Mouse (Mus musculus) midbrain, embryonic 10.5 days (tissue): ENCODE measurements around the gene Polrmt. TPM values are rescaled to one million over a fixed set of nuclear protein-coding genes. Genes with fewer than 3 reads are reported as not detected.
"Not testable (repeated sequence)": the region's sequence is repeated elsewhere in the genome, so short reads cannot be mapped to it uniquely, and the experiment has no call there.

ENCODE experiments used
- DNase-seq: peaks from one replicate; pipeline ENCODE4 v3.0.0-alpha.2; 2017; ENCODE audit warnings: low spot score
- H3K27ac ChIP-seq: fragments of 300-500 bp; sonication (generic); replicated peaks from 2 replicates; pipeline ENCODE4 v1.5.1; 2016; ENCODE audit warnings: mild to moderate bottlenecking
- H3K27me3 ChIP-seq: fragments of 300-500 bp; sonication (generic); 2 replicates; pipeline ENCODE4 v1.6.1; 2016; ENCODE audit warnings: low read depth, mild to moderate bottlenecking; ENCODE audit not compliant: poor library complexity, severe bottlenecking
- H3K36me3 ChIP-seq: fragments of 300-500 bp; sonication (generic); 2 replicates; pipeline ENCODE4 v1.6.1; 2016; ENCODE audit warnings: mild to moderate bottlenecking, moderate library complexity
- H3K4me1 ChIP-seq: fragments of 300-500 bp; sonication (generic); 2 replicates; pipeline ENCODE4 v1.6.1; 2016
- H3K4me3 ChIP-seq: fragments of 300-500 bp; sonication (generic); 2 replicates; pipeline ENCODE4 v1.5.1; 2016; ENCODE audit warnings: mild to moderate bottlenecking, moderate library complexity
- H3K9me3 ChIP-seq: fragments of 300-500 bp; sonication (generic); replicated peaks from 2 replicates; pipeline ENCODE4 v1.6.1; 2016; ENCODE audit warnings: mild to moderate bottlenecking
- WGBS: fragments of 180-500 bp; shearing (Covaris S2); methylation state at CpG from one replicate; pipeline ENCODE4 v1.1.7; 2016; 5-methylcytosine and 5-hydroxymethylcytosine counted together
- polyA plus RNA-seq: library from polyadenylated mRNA; unstranded; fragments of >200 nt; fragmentation: Nextera tagmentation; extraction: Ambion mirVana; gene quantifications from 2 replicates; pipeline ENCODE4 v1.2.1, GENCODE M21; 2016

The Polrmt gene
- polyA plus RNA-seq, 1 experiment from 2014 or later = 48.6 TPM

DNA sequence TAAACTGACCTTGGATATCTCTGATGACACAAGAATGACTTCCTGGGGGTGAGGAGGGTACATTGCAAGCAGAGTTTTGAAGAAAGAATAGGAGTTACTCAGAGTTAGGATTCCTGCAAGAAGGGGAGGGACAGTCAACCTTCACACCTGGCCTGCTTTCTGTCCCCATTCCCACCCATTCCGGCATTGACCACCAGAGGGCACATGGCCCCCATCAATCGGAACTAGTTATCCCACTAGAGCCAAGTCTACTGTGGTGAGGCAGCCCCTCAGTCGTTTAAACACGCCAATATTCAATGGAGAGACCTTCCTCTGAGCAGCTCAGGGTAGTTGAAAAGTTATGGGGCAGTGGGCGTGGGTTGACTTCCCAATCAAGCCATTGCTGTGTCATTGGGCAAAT, 22.0 kb upstream of the Polrmt start:
- H3K4me3 ChIP-seq = peak overlapping the region; percentile 98; the same call in 1 of the 2 replicates
- H3K27me3 ChIP-seq = 0 out of 2 replicates have a peak, but pooled peaks cover 9% of the 10 kb centered on the region
- 0 out of 2 replicates have a peak, but pooled peaks cover 4% of the 10 kb centered on the region for H3K9me3 ChIP-seq
- H3K27ac ChIP-seq = no peak overlapping the region; the same call in 1 of the 2 replicates
- 0% methylated on average over 5 of the region's 5 CpGs for WGBS
- DNase-seq = peak; percentile 84
- peaks cover 12% of the 10 kb centered on the region for H3K36me3 ChIP-seq
- peaks cover 50% of the 10 kb centered on the region for H3K4me1 ChIP-seq

DNA sequence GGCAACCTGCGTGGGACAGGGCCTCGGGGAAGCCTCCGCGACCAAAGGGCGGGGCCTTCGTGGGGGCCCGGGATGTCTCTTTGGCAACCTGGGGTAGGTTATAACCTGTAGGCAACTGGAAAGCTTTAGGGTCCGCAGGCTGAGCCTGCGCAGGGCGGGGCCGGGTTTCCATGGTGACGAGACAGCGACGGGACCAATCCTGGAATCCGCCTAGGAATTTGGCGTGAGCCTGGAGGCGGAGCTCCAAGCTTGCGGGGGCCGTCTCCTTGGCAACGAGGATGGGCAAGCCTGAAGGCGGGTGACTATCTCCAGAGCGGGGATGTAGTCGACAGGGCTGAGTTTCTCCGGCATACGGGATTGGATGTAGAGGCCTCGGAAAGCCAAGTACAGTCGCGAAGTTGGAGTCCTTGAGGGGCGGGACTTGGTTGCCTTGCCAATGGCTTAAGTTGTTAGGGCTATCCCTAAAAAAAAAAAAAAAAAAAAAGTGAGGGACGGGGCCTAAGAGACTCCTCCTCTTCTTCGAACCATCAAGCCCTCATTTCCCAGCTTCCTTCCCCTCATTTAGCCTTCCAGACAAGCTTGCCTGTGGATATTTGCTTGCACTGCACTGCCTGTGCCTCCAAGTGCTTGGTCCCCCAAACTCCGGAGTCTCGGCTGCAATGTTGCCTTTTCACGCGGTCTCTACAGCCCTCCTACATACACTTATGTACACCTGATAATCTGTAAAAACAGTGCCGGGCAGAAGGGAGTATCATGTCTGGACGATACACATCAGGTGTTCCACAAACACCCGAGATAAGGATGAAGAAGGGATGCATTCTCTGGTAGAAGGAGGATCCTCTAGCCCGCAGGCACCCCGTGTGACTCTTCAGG, 21.2 kb upstream of the Polrmt start:
- peaks cover 20% of the 10 kb centered on the region for H3K36me3 ChIP-seq
- 12% methylated on average over 40 of the region's 40 CpGs for WGBS
- peak overlapping the region; percentile 98 for H3K27ac ChIP-seq
- 0 out of 2 replicates have a peak, but pooled peaks cover 4% of the 10 kb centered on the region for H3K9me3 ChIP-seq
- H3K27me3 ChIP-seq = 0 out of 2 replicates have a peak, but pooled peaks cover 9% of the 10 kb centered on the region
- peaks cover 50% of the 10 kb centered on the region for H3K4me1 ChIP-seq
- DNase-seq = peak; percentile 97
- H3K4me3 ChIP-seq = peak overlapping the region; percentile 98

DNA sequence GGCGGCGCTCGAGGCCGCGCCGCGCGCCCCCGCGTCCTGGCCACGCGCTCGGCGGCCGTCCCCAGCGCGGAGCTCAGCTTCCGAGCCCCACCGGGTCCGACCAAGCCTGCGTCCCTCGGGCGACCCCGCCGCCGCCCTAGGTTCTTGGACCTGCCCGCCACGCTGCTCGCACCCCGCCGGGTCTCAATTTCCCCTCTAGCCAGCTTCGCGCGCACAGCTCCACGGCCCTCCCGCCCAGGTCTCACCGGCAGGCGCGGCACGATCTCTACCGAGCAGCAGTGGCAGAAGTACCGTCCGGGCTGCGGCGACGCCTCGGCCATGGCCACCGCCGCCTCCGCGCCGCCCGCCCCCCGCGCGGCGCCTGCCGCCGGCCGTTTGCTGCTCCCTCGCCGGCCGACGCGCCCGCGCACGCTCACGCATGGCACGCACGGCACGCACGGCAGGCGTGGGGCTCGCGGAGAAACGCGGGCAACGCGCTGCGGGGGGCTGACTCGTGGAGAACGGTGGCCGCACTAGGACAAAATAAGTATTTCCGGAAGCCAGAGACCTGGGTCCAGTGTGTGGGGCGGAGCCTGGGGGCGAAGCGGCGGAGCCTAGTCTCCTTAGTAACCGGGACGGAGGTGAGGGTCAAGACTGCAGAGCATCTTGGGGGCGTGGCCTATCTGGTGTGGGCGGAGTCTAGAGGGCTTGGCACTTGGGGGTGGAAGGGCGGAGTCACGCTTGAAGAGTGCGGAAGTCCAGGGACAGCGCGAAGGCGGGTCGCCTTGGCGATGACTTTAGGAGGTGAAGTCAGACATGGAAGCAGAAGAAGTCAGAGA, 20.3 kb upstream of the Polrmt start, which contains the start of gene Rnf126:
Gene Rnf126 (minus strand): TSS at position 445 of the 818 bp plus-strand sequence.
- peak; percentile 100 for DNase-seq
- Histone ChIP-seq H3K36me3 (peaks cover 28% of the 10 kb centered on the region), H3K9me3 (no peaks in the 10 kb centered on the region), H3K27ac (peak within 1 kb of the TSS; percentile 98), H3K4me3 (peak within 1 kb of the TSS; percentile 98), H3K27me3 (0 out of 2 replicates have a peak, but pooled peaks cover 9% of the 10 kb centered on the region), H3K4me1 (peaks cover 50% of the 10 kb centered on the region)
- WGBS = under 1% methylated on average over 100 of the region's 101 CpGs

- H3K27me3 ChIP-seq = 0 out of 2 replicates have a peak, but pooled peaks cover 9% of the 10 kb centered on the region
- peak overlapping the region; percentile 98 for H3K27ac ChIP-seq
- H3K4me1 ChIP-seq = peaks cover 50% of the 10 kb centered on the region
- peaks cover 35% of the 10 kb centered on the region for H3K36me3 ChIP-seq
- 10% methylated on average over 16 of the region's 16 CpGs for WGBS
- H3K4me3 ChIP-seq = peak overlapping the region; percentile 98
- H3K9me3 ChIP-seq = no peaks in the 10 kb centered on the region
- DNase-seq = no peak
Observed at GRCm38 (mm10) chr10:79766001-79766507, 19.7 kb upstream of the Polrmt start.

GRCm38 (mm10) chr10:79765228-79765745, 18.9 kb upstream of the Polrmt start:
- Histone ChIP-seq H3K9me3 (no peaks in the 10 kb centered on the region), H3K27ac (peak overlapping the region; percentile 98; the same call in 1 of the 2 replicates), H3K27me3 (0 out of 2 replicates have a peak, but pooled peaks cover 2% of the 10 kb centered on the region), H3K36me3 (peaks cover 43% of the 10 kb centered on the region), H3K4me3 (peak overlapping the region; percentile 98), H3K4me1 (peaks cover 50% of the 10 kb centered on the region)
- 60% methylated on average over 2 of the region's 2 CpGs for WGBS
- no peak for DNase-seq

DNA sequence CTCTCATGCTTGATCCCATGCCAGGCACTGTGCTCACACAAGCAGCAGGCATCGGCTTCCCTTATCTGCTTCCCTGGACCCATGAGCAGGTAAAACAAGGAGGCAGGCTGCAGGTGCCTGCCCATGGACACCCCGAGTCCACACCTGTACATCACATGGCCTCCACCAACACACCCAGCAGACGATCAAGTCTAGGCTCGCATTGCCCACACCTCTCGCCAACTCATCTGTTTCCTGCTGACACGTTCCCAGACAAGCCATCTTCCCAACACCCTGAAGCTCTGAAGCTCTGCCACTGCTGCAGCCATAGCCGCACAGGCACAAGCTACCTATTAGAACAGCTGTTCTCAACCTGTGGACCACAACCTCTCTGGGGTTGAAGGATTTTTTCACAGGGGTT, 17.9 kb upstream of the Polrmt start:
- H3K36me3 ChIP-seq = peaks cover 52% of the 10 kb centered on the region

GRCm38 (mm10) chr10:79762875-79763274, 16.5 kb upstream of the Polrmt start:
- no peak overlapping the region for H3K4me3 ChIP-seq
- H3K36me3 ChIP-seq = peaks cover 66% of the 10 kb centered on the region
- DNase-seq = no peak
- H3K27ac ChIP-seq = no peak overlapping the region
- 88% methylated on average over 3 of the region's 3 CpGs for WGBS
- peaks cover 39% of the 10 kb centered on the region for H3K4me1 ChIP-seq
- no peaks in the 10 kb centered on the region for H3K27me3 ChIP-seq
- no peaks in the 10 kb centered on the region for H3K9me3 ChIP-seq

More for the DNA sequence above, 17.9 kb upstream of the Polrmt start:
- H3K27me3 ChIP-seq = no peaks in the 10 kb centered on the region
- no peak for DNase-seq
- WGBS = 90% methylated on average over 7 of the region's 7 CpGs
- H3K4me3 ChIP-seq = no peak overlapping the region
- no peaks in the 10 kb centered on the region for H3K9me3 ChIP-seq
- peaks cover 50% of the 10 kb centered on the region for H3K4me1 ChIP-seq
- H3K27ac ChIP-seq = no peak overlapping the region

DNA sequence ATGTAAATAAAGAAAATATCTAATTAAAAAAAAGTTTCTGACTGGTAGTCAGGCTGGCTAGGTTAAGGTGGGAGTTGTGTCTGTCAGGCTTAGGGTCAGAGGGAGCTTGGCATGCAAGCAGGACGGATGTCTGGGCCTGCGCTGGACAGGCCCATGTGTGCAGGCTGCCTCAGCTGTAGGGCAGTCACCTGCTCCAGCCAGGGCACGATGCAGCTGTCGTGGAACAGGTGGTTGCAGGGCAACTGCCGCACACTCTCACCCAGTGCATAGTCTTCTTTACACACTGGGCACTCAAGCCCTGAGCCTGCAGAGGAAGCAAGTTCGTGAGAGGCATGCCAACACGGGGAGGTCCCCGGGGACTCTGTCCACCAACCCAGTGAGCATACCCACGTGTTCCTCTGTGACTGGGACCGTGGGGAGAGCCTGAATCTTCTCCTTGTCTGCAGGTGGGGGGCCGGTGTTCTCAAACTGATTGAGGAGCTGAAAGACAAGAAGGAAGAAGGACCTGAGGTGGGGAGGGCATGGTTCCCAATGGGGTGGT, 14.3 kb upstream of the Polrmt start:
- peak overlapping the region; percentile 20; the same call in 1 of the 2 replicates for H3K4me3 ChIP-seq
- H3K9me3 ChIP-seq = no peaks in the 10 kb centered on the region
- H3K4me1 ChIP-seq = peaks cover 22% of the 10 kb centered on the region
- no peak for DNase-seq
- H3K36me3 ChIP-seq = peaks cover 88% of the 10 kb centered on the region
- WGBS = 95% methylated on average over 11 of the region's 11 CpGs
- H3K27me3 ChIP-seq = peaks cover 8% of the 10 kb centered on the region; the same call in 1 of the 2 replicates
- no peak overlapping the region for H3K27ac ChIP-seq

GRCm38 (mm10) chr10:79759675-79760074, 13.3 kb upstream of the Polrmt start:
- 91% methylated on average over 1 of the region's 1 CpGs for WGBS
- H3K4me3 ChIP-seq, H3K9me3 ChIP-seq, DNase-seq, H3K27ac ChIP-seq: not testable (repeated sequence)
- H3K27me3 ChIP-seq = peaks cover 14% of the 10 kb centered on the region; the same call in 1 of the 2 replicates
- H3K4me1 ChIP-seq = peaks cover 22% of the 10 kb centered on the region
- peaks cover 88% of the 10 kb centered on the region for H3K36me3 ChIP-seq

- WGBS = 94% methylated on average over 24 of the region's 24 CpGs
- Histone ChIP-seq H3K27ac (no peak overlapping the region), H3K27me3 (peaks cover 14% of the 10 kb centered on the region; the same call in 1 of the 2 replicates), H3K9me3 (no peaks in the 10 kb centered on the region), H3K4me3 (no peak overlapping the region), H3K4me1 (peaks cover 13% of the 10 kb centered on the region), H3K36me3 (peaks cover 60% of the 10 kb centered on the region)
- DNase-seq = no peak
Observed at GRCm38 (mm10) chr10:79756660-79757059, 10.3 kb upstream of the Polrmt start.

- peak overlapping the region; percentile 54 for H3K4me3 ChIP-seq
- H3K27ac ChIP-seq = no peak overlapping the region
- H3K4me1 ChIP-seq = peaks cover 13% of the 10 kb centered on the region
- H3K9me3 ChIP-seq = no peaks in the 10 kb centered on the region
- WGBS = 92% methylated on average over 3 of the region's 3 CpGs
- peaks cover 14% of the 10 kb centered on the region; the same call in 1 of the 2 replicates for H3K27me3 ChIP-seq
- peaks cover 52% of the 10 kb centered on the region for H3K36me3 ChIP-seq
- no peak for DNase-seq
Observed at GRCm38 (mm10) chr10:79755854-79756253, 9.5 kb upstream of the Polrmt start.
